Mouse (Mus musculus): ENCODE results near the gene Spice1.

- TF ChIP-seq CTCF (IDR thresholded peaks at IDR 0.05; ENCODE audit: control insufficient read depth, insufficient read depth, insufficient replicate concordance, low read depth, low read length) (no peak), POLR2A (IDR thresholded peaks at IDR 0.05; ENCODE audit: control insufficient read depth, low read depth, low read length) (no peak)
These were observed 33.1 kb downstream of the Spice1 start for GRCm38 (mm10) chr16:44380006-44380405.

Data from testis, adult 2 months (tissue).